Mouse (Mus musculus) embryonic facial prominence, embryonic 11.5 days (tissue): ENCODE measurements around the gene H2-M10.2. TPM values are rescaled to one million over a fixed set of nuclear protein-coding genes. Genes with fewer than 3 reads are reported as not detected.
A peak's percentile ranks its signal among the peaks of the same experiment; 100 is the strongest.
"Not testable (repeated sequence)": the region's sequence is repeated elsewhere in the genome, so short reads cannot be mapped to it uniquely, and the experiment has no call there.

Source experiments
- ATAC-seq: fragments of 200-750 bp; cut with Nextera tagmentation; replicated peaks from 2 replicates; pipeline ENCODE4 v1.8.0; 2017; ENCODE audit warnings: low read depth; ENCODE audit not compliant: insufficient number of reproducible peaks, low FRiP score, low TSS enrichment
- DNase-seq: peaks from one replicate; pipeline ENCODE4 v3.0.0-alpha.2; 2015; ENCODE audit warnings: low spot score
- H3K27ac ChIP-seq: fragments of 300-500 bp; sonication (generic); replicated peaks from 2 replicates; pipeline ENCODE4 v1.5.1; 2014; ENCODE audit warnings: mild to moderate bottlenecking, low read depth, low read length, control low read depth
- H3K27me3 ChIP-seq: fragments of 300-500 bp; sonication (generic); 2 replicates; pipeline ENCODE4 v1.6.1; 2014; ENCODE audit warnings: mild to moderate bottlenecking, low read length, moderate library complexity, mixed read lengths; ENCODE audit not compliant: control insufficient read depth, insufficient read depth
- H3K36me3 ChIP-seq: fragments of 300-500 bp; sonication (generic); replicated peaks from 2 replicates; pipeline ENCODE4 v1.6.1; 2014; ENCODE audit warnings: low read depth, mild to moderate bottlenecking, low read length, moderate library complexity, mixed read lengths; ENCODE audit not compliant: control insufficient read depth, insufficient read depth
- H3K4me1 ChIP-seq: fragments of 300-500 bp; sonication (generic); 2 replicates; pipeline ENCODE4 v1.6.1; 2014; ENCODE audit warnings: low read length, mixed read lengths; ENCODE audit not compliant: control insufficient read depth, insufficient read depth
- H3K4me2 ChIP-seq: fragments of 300-500 bp; sonication (generic); 2 replicates; pipeline ENCODE4 v1.6.1; 2014; ENCODE audit warnings: low read depth, mild to moderate bottlenecking, control low read depth, low read length, moderate library complexity
- H3K4me3 ChIP-seq: fragments of 300-500 bp; sonication (generic); 2 replicates; pipeline ENCODE4 v1.5.1; 2014; ENCODE audit warnings: low read depth, low read length, control low read depth
- H3K9ac ChIP-seq: fragments of 300-500 bp; sonication (generic); replicated peaks from 2 replicates; pipeline ENCODE4 v1.6.1; 2014; ENCODE audit warnings: mild to moderate bottlenecking, control low read depth, low read length
- H3K9me3 ChIP-seq: fragments of 300-500 bp; sonication (generic); replicated peaks from 2 replicates; pipeline ENCODE4 v1.6.1; 2016; ENCODE audit warnings: mild to moderate bottlenecking, low read length, inconsistent platforms, mixed read lengths; ENCODE audit not compliant: control insufficient read depth
- WGBS: fragments of 180-500 bp; shearing (Covaris S2); extraction: QIAGEN DNeasy Blood & Tissue Kit; methylation state at CpG from one replicate; pipeline ENCODE4 v1.1.7; 2014; 5-methylcytosine and 5-hydroxymethylcytosine counted together
- polyA plus RNA-seq: library from polyadenylated mRNA; unstranded; fragments of >200 nt; fragmentation: Nextera tagmentation; extraction: Ambion mirVana; gene quantifications from 2 replicates; pipeline ENCODE4 v1.2.1, GENCODE M21; 2014

Gene H2-M10.2
- polyA plus RNA-seq, result not detected in 2 replicates

DNA sequence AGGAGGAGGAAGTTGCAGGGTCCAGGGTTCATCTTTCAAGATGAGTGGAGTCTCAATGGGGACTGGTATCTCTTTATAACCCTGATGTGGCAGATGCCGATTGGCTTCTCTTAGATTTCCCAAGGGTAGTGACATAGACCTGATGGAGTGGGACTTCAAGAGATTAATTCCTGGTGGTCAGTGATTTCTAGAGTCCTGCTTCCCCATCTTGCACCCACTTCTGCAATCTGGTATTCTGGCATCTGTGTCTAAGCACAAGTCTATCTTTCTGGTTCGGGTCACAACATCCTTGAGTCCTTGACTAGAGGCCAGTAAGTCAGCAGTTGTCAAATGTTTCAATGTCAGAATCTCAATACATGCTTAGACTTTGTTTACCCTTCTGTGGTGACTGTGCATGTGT is at the start of gene H2-M10.2:
Gene H2-M10.2, minus strand, starts transcription at position 101 of the 400 bp plus-strand sequence.
- Histone ChIP-seq H3K9ac (no peak within 1 kb of the TSS), H3K27ac (no peak within 1 kb of the TSS), H3K27me3 (no peaks in the 10 kb centered on the region), H3K4me2 (no peak within 1 kb of the TSS), H3K4me3 (no peak within 1 kb of the TSS), H3K9me3 (no peaks in the 10 kb centered on the region), H3K4me1 (no peaks in the 10 kb centered on the region), H3K36me3 (no peaks in the 10 kb centered on the region)
- no peak for ATAC-seq
- no peak for DNase-seq
- WGBS, result 85% methylated on average over 2 of the region's 2 CpGs

DNA sequence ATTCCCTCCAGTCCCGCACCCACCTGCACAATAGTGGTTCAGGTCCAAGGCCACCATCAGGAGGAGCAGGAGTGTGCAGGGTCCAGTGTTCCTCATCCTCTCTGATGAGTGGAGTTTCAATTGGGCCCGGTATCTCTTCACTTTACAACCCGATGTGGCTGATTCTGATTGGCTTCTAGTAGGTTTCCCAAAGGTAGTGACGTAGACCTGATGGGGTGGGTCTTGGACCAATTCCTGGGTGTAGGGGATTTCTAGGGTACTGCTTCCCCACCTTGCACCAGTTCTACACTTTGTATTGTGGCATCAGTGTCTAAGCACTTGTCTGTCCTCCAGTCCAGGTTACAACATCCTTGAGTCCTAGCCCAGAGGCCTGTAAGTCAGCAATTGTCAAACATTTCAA is 39.8 kb upstream of the H2-M10.2 start, which contains the start of gene H2-M10.1:
Gene H2-M10.1, minus strand, starts transcription at position 101 of the 400 bp plus-strand sequence.
- 86% methylated on average over 4 of the region's 4 CpGs for WGBS
- H3K27ac ChIP-seq, result no peak within 1 kb of the TSS
- no peaks in the 10 kb centered on the region for H3K36me3 ChIP-seq
- no peaks in the 10 kb centered on the region for H3K9me3 ChIP-seq
- H3K4me1 ChIP-seq, result no peaks in the 10 kb centered on the region
- no peak within 1 kb of the TSS for H3K4me2 ChIP-seq
- H3K4me3 ChIP-seq, result no peak within 1 kb of the TSS
- ATAC-seq (no peak), DNase-seq (no peak)
- H3K27me3 ChIP-seq, result no peaks in the 10 kb centered on the region
- no peak within 1 kb of the TSS for H3K9ac ChIP-seq

DNA sequence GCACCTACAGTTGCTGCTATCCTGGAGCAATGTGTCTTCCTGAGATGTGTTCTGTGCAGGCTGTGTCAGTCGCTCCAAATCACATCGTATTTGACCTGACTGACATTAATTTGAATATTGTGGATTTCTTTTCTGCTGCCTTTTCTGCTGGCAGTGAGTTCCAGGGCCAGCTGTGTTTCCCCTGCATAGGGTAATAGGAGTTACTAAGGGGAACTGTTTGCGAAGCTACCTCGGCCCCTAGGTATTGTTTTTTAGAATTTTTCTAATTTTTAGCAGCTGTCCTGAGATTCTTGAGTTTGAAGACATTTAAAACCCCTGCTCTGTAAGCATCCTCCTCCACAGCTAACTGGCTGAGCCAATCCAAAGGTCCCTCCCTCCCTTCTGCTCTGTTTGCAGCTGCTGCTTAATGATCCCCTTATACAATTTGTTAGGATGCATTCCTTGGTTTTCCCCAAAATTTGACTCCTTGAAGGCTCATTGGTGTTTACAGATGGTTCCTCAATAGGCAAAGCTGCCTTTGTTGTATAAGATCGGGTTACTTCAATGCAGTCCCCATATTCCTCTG is 29.5 kb upstream of the H2-M10.2 start:
- H3K27me3 ChIP-seq, result no peaks in the 10 kb centered on the region
- peak overlapping the region; percentile 59 for H3K4me2 ChIP-seq
- H3K4me1 ChIP-seq, result no peaks in the 10 kb centered on the region
- H3K27ac ChIP-seq, result no peak overlapping the region
- H3K36me3 ChIP-seq, result no peaks in the 10 kb centered on the region
- peak; percentile 9 for DNase-seq
- H3K9ac ChIP-seq, result peak overlapping the region; percentile 54; the same call in 1 of the 2 replicates
- peak overlapping the region; percentile 40 for H3K4me3 ChIP-seq
- 19% methylated on average over 5 of the region's 5 CpGs for WGBS
- no peaks in the 10 kb centered on the region for H3K9me3 ChIP-seq
- no peak for ATAC-seq

DNA sequence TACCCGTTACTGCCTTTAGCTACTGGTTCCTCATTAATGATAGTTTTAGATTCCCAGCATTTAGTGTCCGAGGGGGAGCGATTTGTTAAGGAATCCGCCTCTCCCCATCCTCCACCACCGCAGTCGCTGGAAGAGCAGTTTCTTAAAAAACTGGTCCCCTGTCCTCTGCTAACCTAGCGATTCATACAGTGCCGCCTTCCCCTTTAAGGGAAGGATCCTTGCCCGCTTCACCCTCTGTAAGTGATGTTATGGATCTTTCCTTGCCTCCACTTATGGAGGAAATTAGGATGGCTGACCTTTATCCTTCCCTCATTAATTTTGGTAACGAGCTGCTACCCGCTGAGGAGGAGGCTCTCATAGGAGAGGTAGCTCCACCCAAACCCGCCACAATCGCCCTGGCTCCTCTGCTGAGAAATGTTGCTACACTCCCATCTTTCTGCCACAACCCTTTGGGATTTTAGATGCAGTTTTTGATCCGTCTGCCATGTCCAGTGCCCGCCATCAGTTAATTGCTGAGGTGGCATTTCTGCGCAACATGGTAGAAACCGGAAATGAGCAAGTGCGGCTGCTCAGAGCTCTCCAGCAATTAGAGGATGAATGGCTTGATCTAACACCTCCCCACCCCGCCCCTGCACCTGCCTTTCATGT is 28.9 kb upstream of the H2-M10.2 start:
- ATAC-seq (peak; percentile 76), DNase-seq (peak; percentile 60)
- WGBS, result under 1% methylated on average over 19 of the region's 19 CpGs

DNA sequence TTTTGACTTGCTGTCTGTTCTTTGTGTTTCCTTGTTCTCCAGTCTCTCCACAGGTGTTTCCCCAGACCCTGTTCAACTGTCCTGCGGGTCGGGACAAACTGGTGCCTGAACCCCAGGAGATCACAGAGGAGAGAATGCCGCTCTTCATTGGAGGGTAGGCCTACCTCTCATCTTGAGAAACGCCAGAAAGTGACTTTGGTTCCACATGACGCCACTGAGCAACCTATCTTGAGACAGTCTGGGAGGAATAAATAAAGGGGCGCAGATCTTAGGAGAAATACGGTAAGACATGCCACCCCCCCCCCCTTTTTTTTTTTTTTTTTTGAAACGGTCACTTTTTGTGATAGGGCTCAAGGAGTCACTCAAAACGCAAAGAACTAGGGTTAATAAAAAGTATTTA is 28.2 kb upstream of the H2-M10.2 start:
- Histone ChIP-seq H3K4me1 (no peaks in the 10 kb centered on the region), H3K36me3 (no peaks in the 10 kb centered on the region), H3K27ac (no peak overlapping the region), H3K4me2 (peak overlapping the region; percentile 59), H3K9ac (no peak overlapping the region), H3K9me3 (no peaks in the 10 kb centered on the region), H3K27me3 (no peaks in the 10 kb centered on the region), H3K4me3 (peak overlapping the region; percentile 40)
- DNase-seq (peak; percentile 64), ATAC-seq (no peak)
- WGBS, result under 1% methylated on average over 9 of the region's 9 CpGs

More for the DNA sequence above, 28.9 kb upstream of the H2-M10.2 start:
- Histone ChIP-seq H3K9me3 (no peaks in the 10 kb centered on the region), H3K4me3 (peak overlapping the region; percentile 40), H3K9ac (peak overlapping the region; percentile 54), H3K4me2 (peak overlapping the region; percentile 59), H3K27ac (no peak overlapping the region), H3K36me3 (no peaks in the 10 kb centered on the region), H3K27me3 (no peaks in the 10 kb centered on the region), H3K4me1 (no peaks in the 10 kb centered on the region)

DNA sequence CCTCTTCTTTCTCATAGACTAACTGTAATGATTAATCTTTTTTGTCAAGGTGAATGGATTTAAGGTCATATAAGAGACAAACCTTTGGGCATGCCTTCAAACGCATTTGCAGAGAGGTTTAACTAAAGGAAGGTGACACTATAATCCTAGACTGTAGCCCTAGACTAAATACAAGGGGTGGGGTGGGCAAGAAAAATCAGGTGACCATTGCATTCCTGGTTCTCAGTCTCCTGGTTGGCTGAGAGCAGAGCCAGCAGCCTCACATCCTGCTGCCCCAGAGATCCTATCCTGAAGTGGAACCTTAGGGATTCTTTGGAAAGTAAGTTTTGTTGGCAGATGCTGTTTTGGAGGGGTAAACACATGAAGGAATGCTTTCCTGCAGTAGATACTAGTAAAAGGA is 23.0 kb upstream of the H2-M10.2 start:
- Histone ChIP-seq H3K4me3 (no peak overlapping the region), H3K9me3 (no peaks in the 10 kb centered on the region), H3K27me3 (no peaks in the 10 kb centered on the region), H3K27ac (no peak overlapping the region), H3K36me3 (no peaks in the 10 kb centered on the region), H3K4me2 (no peak overlapping the region), H3K4me1 (no peaks in the 10 kb centered on the region), H3K9ac (no peak overlapping the region)
- no peak for ATAC-seq
- 46% methylated on average over 1 of the region's 1 CpGs for WGBS
- no peak for DNase-seq

DNA sequence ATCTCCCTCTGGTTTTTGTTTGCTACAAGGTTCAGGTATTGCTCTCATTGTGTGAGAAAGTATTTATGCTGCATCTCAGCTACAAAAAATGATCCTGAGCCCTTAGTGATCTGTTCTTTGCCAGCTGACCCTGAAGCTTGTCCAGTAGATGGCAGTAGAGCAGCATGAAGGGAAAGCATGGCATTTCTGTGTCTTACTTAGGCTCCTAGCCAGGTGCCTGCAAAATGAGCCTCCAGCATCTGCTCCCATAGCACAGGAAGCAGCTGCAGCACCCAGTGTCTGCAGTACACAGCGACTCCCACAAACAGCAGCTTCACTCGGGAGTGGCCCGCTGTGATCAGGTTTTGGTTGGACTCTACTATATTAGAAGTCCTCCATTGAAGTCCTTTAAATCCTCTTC is 22.6 kb upstream of the H2-M10.2 start:
- not testable (repeated sequence) for H3K36me3 ChIP-seq

DNA sequence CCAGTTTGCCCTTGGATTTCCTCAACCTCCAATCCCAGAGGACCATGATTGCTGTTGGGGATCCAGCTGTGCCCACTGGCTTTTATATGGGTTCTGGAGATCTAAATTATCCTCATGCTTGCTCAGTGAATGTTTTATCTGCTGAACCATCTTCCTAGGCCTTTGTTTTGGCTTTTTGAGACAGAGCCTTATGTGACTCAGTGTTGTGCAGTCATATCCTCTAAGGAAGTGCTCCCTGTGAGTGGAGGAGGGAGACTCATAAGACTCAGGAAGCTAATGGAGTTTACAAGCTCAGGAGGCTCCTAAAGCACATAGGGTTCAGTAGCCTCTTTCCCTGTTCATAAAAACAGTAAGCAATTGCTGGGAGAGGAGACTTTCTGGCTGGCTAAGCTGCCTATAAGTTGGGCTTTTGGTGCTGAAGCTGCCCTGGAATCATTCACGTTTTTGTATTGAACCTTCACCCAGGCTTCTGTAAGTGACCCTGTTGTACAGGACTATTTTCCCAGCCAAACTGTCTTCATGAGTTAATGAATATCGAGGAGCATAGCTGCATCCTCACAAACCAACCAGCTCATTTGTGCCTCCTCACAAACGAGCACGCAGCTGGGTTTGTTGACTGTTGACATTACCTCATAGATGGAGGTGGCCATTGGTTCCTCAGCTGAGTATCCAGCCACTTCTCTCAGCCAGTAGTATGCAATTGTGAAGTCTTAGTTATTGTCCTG is 4.6 kb downstream of the H2-M10.2 start:
- H3K9me3 ChIP-seq, result no peaks in the 10 kb centered on the region
- H3K9ac ChIP-seq, result no peak overlapping the region
- no peak overlapping the region for H3K4me2 ChIP-seq
- no peaks in the 10 kb centered on the region for H3K4me1 ChIP-seq
- WGBS, result 91% methylated on average over 4 of the region's 4 CpGs
- ATAC-seq (no peak), DNase-seq (no peak)
- no peaks in the 10 kb centered on the region; the same call in 1 of the 2 replicates for H3K36me3 ChIP-seq
- H3K4me3 ChIP-seq, result no peak overlapping the region
- H3K27me3 ChIP-seq, result no peaks in the 10 kb centered on the region
- no peak overlapping the region for H3K27ac ChIP-seq

More for the DNA sequence above, 22.6 kb upstream of the H2-M10.2 start:
- not testable (repeated sequence) for H3K9me3 ChIP-seq, H3K9ac ChIP-seq, H3K4me2 ChIP-seq, H3K27me3 ChIP-seq, H3K4me1 ChIP-seq, ATAC-seq, H3K27ac ChIP-seq, H3K4me3 ChIP-seq
- peak; percentile 85 for DNase-seq
- 1% methylated on average over 3 of the region's 3 CpGs for WGBS
